Mouse (Mus musculus) myocyte (in vitro differentiated cells): ENCODE data around the gene Acss1.

Experiments used
- E2F4 ChIP-seq: IDR thresholded peaks from one replicate; pipeline ENCODE4 v1.6.1; 2011; ENCODE audit warnings: mild to moderate bottlenecking, control low read depth, moderate library complexity; ENCODE audit not compliant: insufficient read depth
- MAX ChIP-seq: IDR thresholded peaks from one replicate; pipeline ENCODE4 v1.6.1; 2011; ENCODE audit warnings: low read depth, mild to moderate bottlenecking, control low read depth

- TF ChIP-seq E2F4 (no peak), MAX (no peak)
These were observed 12.2 kb downstream of the Acss1 start for GRCm38 (mm10) chr2:150656112-150656511.
